Mouse (Mus musculus) layer of hippocampus, adult 8-10 months (tissue): ENCODE measurements at regions not wholly inside any gene's neighbourhood (a gene's known extent, or its start where the extent isn't known, plus 50 kb on each side); places are given as distances from the start of the nearest gene placed in this dataset.

Source experiments
- DNase-seq, 2 experiments: peaks; one replicate each; pipeline ENCODE4 v3.0.0; 2022; ENCODE audit warnings: low spot score in 2 of 2

DNA sequence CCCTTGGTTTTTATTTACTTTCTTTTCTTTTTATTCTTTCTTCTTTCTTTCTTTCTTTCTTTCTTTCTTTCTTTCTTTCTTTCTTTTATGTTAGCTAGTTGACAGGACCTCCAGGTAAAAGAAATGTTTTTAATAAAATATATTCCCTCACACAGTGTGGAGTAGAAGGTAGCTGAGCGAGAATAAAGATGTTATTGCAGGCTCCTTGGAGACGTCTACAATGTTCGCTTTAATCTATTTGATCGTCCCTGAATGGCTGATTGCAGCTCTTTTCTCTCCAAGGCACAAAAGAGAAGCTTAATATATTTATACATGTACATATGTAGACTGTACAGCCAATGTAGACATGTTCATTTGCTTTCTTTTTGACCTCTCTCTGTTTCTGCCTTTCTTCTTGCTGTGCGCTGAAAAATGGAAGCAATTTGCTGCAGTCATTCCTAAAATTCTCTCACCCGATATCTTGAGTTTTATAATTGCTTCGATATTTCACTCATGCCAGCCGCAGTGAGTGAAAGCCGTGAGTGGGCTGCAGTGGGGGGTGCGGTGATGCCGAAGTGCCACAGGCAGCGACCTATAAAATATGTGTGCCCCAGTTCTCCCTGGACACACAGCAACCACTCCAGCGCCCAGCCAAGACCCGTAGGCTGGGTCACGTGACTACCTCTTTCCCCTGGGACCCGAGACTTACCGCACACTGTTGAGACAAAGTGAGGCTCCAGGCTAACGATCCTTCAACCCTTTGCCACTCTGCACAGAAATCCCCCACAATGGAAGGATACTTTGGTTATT is 237.9 kb upstream of the Arglu1 start:
- no peak for DNase-seq

DNA sequence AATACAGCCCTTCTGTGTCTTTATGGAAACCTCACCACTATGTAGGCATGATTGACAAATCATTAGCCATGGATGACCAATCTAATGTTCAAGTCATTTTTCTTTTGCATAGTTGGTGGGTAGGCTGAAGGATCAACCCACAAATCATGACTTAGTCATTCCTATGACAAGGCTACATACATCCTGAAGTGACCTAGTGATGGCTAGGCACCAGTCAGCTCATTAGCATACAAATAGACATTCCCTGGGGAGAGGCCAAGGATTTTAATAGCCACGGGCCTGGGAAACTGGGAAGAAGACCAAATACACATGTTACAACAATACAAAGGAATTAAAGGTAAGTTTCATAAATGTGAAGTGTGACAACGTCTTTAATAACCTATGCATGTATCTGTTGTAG is 231.1 kb upstream of the Arglu1 start:
- no peak for DNase-seq

GRCm38 (mm10) chr8:8919582-8920503 is 229.5 kb upstream of the Arglu1 start:
- no peak for DNase-seq

DNA sequence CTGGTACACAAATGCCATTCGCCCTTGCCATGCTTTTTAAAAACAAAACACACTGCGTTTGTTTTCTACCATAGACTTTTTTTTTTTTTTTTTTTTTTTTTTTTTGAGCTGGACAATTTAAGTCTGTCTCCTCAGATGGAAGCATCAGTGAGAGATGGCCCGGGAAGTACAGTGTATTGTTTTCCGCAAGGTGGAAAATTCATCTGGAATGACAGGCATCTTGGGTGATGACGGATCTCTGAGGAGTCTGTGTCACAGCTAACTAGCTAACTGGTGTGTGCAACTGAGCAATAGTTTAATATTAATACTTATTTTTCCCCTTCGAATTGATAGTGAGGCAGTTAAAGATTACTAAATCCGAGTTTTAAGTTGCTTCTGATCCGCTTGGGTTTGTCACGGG is 228.7 kb upstream of the Arglu1 start:
- DNase-seq: no peak

- no peak for DNase-seq
Measured at GRCm38 (mm10) chr8:8907478-8908165, 217.3 kb upstream of the Arglu1 start.

- DNase-seq: no peak
Measured at GRCm38 (mm10) chr8:8892996-8893395, 202.7 kb upstream of the Arglu1 start.

DNA sequence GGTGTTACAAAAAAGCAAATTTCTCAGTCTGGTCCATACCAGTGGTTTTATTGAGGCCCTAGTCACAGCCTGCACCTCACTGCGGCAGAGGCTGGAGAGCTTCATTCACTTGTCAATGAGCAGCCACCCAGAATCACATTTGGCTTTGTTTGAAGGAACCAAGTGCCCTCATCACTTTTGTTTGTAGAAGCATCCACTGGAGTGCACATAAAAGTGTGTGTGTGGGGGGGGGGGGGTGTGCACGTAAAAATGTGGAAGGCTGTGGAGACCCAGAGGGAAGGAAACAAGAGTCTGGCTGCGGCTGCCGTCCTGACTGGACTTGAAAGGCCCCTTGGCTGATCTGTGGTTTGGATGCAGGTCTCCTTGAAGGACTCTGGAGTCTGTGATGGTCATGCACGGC is 187.0 kb upstream of the Arglu1 start:
- DNase-seq: no peak

DNA sequence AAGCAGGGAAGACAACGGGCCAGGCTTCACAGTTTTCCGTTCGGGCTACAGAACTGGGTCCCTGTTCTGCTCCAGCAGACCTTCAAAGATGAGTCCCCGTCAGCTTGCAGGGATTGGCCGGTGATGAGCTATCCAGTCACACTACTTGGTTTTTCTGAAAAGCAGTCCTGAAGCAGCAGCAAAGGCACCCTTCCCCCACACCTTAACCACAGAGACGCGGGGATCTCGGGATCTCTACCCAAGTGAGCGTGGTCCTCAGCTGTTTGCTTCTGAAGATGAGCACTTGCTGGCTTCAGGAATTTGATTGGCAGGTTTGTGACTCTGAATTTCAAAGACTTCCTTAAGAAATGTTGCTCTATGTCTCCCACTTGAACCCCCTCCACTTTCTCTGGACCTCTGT is 186.6 kb upstream of the Arglu1 start:
- no peak for DNase-seq

DNA sequence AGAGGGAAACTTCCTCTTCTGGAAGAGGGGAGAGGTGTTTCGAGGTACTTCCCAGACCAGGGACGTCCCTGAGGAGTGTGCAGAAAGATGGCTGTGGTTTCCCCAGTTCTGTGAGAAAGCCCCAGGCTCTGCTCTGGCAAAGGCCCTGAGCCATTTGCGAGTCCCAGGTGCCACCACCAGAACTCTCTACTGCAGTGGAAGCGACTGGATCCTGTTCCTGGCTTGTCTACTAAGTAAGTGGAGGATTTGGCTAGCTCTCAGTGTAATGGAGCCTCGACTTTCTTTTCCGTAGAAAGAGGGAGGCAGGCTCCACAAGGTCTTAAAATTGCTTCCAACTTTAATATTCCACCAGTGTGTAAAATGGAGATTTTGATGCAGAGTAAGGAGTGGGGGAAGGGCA is 186.1 kb upstream of the Arglu1 start:
- DNase-seq: no peak

- no peak for DNase-seq
Measured at GRCm38 (mm10) chr8:8871938-8872337, 181.6 kb upstream of the Arglu1 start.

- DNase-seq: no peak
Measured at GRCm38 (mm10) chr8:8871039-8871438, 180.7 kb upstream of the Arglu1 start.

DNA sequence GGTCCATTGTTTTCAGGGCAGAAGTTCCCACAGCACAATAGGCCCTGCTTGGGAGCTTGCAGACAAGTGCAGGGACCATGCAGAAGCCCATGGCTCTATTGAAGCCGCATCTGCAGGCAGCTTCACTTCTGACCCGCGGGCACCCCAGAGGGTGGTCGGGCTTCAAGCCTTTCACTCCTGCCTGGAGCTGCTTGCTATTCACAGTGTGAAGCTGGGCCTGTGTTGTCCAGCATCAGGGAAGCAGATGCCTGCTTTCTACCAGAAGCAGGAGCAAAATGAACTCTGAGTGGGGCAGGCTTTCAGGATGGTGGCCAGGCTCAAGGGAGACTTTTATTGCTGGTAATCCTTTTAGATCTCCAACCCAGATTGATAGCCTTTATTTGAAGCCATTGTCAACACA is 180.2 kb upstream of the Arglu1 start:
- DNase-seq: no peak

- no peak for DNase-seq
Measured at GRCm38 (mm10) chr8:8869338-8869737, 179.0 kb upstream of the Arglu1 start.

- peak in 1 of 2 experiments; percentile 6 for DNase-seq
Measured at GRCm38 (mm10) chr8:8867924-8868323, 177.6 kb upstream of the Arglu1 start.

DNA sequence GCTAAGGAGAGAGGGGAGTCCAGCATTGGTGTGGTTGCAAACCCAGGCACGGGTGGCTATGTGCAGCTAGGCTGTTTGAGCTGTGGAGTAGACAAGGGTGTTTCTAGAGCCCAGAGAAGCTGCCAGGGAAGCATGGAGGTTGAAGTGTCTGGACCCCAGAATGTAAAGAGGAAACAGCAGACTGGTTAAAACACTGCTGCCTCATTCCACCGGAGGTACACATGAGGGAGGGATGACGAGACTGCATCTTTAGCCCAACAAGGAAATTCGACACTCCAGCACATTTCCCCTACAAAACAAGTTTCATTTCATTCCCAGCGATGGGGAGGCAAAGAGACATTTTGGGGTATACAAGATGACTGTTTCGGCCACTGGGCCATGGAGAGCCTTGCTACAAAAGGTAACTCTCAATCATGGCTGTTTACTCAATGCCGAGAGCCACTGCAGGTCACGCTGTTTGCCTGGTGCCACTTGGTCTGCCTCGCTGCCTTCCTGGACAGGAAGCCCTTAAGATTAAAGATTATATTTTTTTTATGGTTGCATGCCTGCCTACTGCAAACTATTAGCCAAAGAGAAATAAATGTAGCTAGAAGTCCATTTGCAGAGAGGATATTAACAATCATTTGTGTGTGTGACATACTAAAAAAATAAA is 176.9 kb upstream of the Arglu1 start:
- DNase-seq: no peak

DNA sequence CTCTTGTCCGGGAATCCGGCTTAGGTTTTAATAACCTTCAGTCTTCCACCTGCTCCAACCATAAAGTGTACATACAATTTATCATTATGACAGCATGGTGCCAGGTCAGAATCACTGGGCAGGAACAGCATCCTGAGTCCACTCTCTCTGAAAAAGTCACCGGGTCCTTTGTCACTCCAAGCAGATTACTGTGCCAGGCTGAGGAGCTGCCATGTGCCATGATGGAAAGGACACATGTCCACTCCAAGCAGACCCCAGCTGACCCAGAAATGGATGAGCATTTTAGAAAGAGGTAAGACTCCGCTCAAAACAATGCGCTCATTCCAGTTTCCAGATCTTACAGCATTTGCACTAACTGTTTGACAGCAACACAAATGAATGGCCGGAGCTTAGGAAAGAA is 172.4 kb upstream of the Arglu1 start:
- DNase-seq: no peak

GRCm38 (mm10) chr8:8861331-8861940 is 171.1 kb upstream of the Arglu1 start:
- DNase-seq: no peak

DNA sequence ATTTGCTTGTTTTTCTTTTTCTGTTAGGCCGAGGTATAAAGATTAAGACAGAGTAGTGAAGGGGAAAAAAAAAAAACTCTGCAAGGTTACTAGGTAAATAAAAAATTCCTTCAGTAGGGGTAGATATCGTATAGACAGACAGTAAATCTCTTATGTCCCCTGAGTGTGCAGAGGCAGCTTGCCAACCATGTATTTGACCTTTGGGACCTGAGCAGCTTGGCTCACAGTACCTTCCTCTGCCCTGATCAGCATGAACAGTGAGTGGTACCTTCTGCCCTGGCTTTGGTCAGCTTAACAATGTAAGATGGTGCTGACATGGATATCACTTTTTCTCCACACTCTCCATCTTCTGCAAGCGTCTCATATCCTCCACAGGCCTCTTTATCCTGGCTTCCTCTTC is 168.3 kb upstream of the Arglu1 start:
- no peak for DNase-seq

- DNase-seq: no peak
Measured at GRCm38 (mm10) chr8:8852656-8853366, 162.5 kb upstream of the Arglu1 start.

DNA sequence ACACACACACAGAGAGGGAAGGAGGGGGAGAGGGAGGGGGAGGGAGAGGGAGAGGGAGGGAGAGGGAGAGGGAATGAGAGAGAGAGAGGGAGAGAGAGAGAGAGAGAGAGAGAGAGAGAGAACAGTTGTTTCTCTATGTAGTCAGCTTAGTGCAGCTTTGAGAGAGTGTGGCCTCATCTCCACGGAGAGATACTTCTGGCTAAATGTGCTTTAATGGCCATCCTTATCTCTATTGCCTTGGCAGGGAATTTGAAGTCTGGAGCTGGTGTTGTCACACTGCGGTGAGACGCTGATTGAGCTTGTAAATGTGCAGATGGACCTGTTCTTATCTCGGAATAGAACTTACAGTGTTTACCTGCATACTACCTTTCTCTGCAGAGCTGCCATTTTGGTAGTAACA is 160.9 kb upstream of the Arglu1 start:
- DNase-seq: no peak
